Mouse (Mus musculus): ENCODE results near the gene Gm29735. TPM values are rescaled to one million over a fixed set of nuclear protein-coding genes. Genes with fewer than 3 reads are reported as not detected.
A peak's percentile ranks its signal among the peaks of the same experiment; 100 is the strongest.
"Not testable (repeated sequence)": the region's sequence is repeated elsewhere in the genome, so short reads cannot be mapped to it uniquely, and the experiment has no call there.

The Gm29735 gene
- total and polyA plus RNA-seq, 2 experiments from 2014 or later: not detected

GRCm38 (mm10) chr7:142155308-142155707, 1.6 kb downstream of the Gm29735 start:
- DNase-seq (ENCODE audit: low spot score): no peak
- Histone ChIP-seq H3K27me3 (ENCODE audit: control insufficient read depth, insufficient read depth, low read length) (no peaks in the 10 kb centered on the region), H3K4me2 (ENCODE audit: low read depth, low read length) (no peak overlapping the region), H3K9me3 (replicated peaks; ENCODE audit: control insufficient read depth, low read length) (no peaks in the 10 kb centered on the region), H3K4me3 (ENCODE audit: low read depth, low read length) (no peak overlapping the region), H3K4me1 (ENCODE audit: control insufficient read depth, insufficient read depth) (no peaks in the 10 kb centered on the region), H3K9ac (replicated peaks; ENCODE audit: low read depth, low read length) (no peak overlapping the region), H3K27ac (ENCODE audit: low read depth) (no peak overlapping the region), H3K36me3 (replicated peaks; ENCODE audit: control insufficient read depth, insufficient read depth, low read length) (no peaks in the 10 kb centered on the region)
- WGBS: 50% methylated on average over 1 of the region's 1 CpGs
- ATAC-seq (ENCODE audit: insufficient read depth, low read depth): no peak
- no peak for TF ChIP-seq EP300 (IDR thresholded peaks at IDR 0.05; ENCODE audit: low read depth)
- TF ChIP-seq CTCF (IDR thresholded peaks at IDR 0.05; ENCODE audit: low read depth): no peak

GRCm38 (mm10) chr7:142152191-142152590, 4.7 kb downstream of the Gm29735 start:
- DNase-seq (ENCODE audit: low spot score): no peak
- Histone ChIP-seq H3K27ac (ENCODE audit: low read depth) (no peak overlapping the region), H3K4me1 (ENCODE audit: control insufficient read depth, insufficient read depth) (no peaks in the 10 kb centered on the region), H3K4me3 (ENCODE audit: low read depth, low read length) (no peak overlapping the region), H3K4me2 (ENCODE audit: low read depth, low read length) (no peak overlapping the region), H3K27me3 (ENCODE audit: control insufficient read depth, insufficient read depth, low read length) (no peaks in the 10 kb centered on the region), H3K9ac (replicated peaks; ENCODE audit: low read depth, low read length) (no peak overlapping the region), H3K36me3 (replicated peaks; ENCODE audit: control insufficient read depth, insufficient read depth, low read length) (no peaks in the 10 kb centered on the region), H3K9me3 (replicated peaks; ENCODE audit: control insufficient read depth, low read length) (no peaks in the 10 kb centered on the region)
- ATAC-seq (ENCODE audit: insufficient read depth, low read depth): no peak
- WGBS: 72% methylated on average over 4 of the region's 4 CpGs
- no peak for TF ChIP-seq CTCF (IDR thresholded peaks at IDR 0.05; ENCODE audit: low read depth)
- no peak for TF ChIP-seq EP300 (IDR thresholded peaks at IDR 0.05; ENCODE audit: low read depth)

GRCm38 (mm10) chr7:142148633-142149032, 8.3 kb downstream of the Gm29735 start:
- Histone ChIP-seq H3K9ac (replicated peaks; ENCODE audit: low read depth, low read length) (no peak overlapping the region), H3K27me3 (ENCODE audit: control insufficient read depth, insufficient read depth, low read length) (no peaks in the 10 kb centered on the region; the same call in 1 of the 2 replicates), H3K9me3 (replicated peaks; ENCODE audit: control insufficient read depth, low read length) (no peaks in the 10 kb centered on the region), H3K36me3 (replicated peaks; ENCODE audit: control insufficient read depth, insufficient read depth, low read length) (no peaks in the 10 kb centered on the region), H3K4me2 (ENCODE audit: low read depth, low read length) (no peak overlapping the region), H3K4me3 (ENCODE audit: low read depth, low read length) (no peak overlapping the region), H3K4me1 (ENCODE audit: control insufficient read depth, insufficient read depth) (no peaks in the 10 kb centered on the region), H3K27ac (ENCODE audit: low read depth) (no peak overlapping the region)
- DNase-seq (ENCODE audit: low spot score) (no peak), ATAC-seq (ENCODE audit: insufficient read depth, low read depth) (no peak)
- no peak for TF ChIP-seq EP300 (IDR thresholded peaks at IDR 0.05; ENCODE audit: low read depth)
- TF ChIP-seq CTCF (IDR thresholded peaks at IDR 0.05; ENCODE audit: low read depth): no peak

GRCm38 (mm10) chr7:142146033-142146432, 10.9 kb downstream of the Gm29735 start:
- no peaks in the 10 kb centered on the region; the same call in 1 of the 2 replicates for H3K27me3 ChIP-seq (ENCODE audit: control insufficient read depth, insufficient read depth, low read length)
- 0% methylated on average over 1 of the region's 1 CpGs for WGBS
- H3K4me2 ChIP-seq (ENCODE audit: low read depth, low read length): no peak overlapping the region
- no peaks in the 10 kb centered on the region for H3K36me3 ChIP-seq (replicated peaks; ENCODE audit: control insufficient read depth, insufficient read depth, low read length)
- H3K4me1 ChIP-seq (ENCODE audit: control insufficient read depth, insufficient read depth): peaks cover 2% of the 10 kb centered on the region; the same call in 1 of the 2 replicates
- H3K27ac ChIP-seq (ENCODE audit: low read depth): no peak overlapping the region
- H3K4me3 ChIP-seq (ENCODE audit: low read depth, low read length): no peak overlapping the region
- no peaks in the 10 kb centered on the region for H3K9me3 ChIP-seq (replicated peaks; ENCODE audit: control insufficient read depth, low read length)
- no peak overlapping the region for H3K9ac ChIP-seq (replicated peaks; ENCODE audit: low read depth, low read length)
- ATAC-seq (ENCODE audit: insufficient read depth, low read depth) (no peak), DNase-seq (ENCODE audit: low spot score) (peak; percentile 63)
- peak; percentile 57 for TF ChIP-seq CTCF (IDR thresholded peaks at IDR 0.05; ENCODE audit: low read depth)
- no peak for TF ChIP-seq EP300 (IDR thresholded peaks at IDR 0.05; ENCODE audit: low read depth)

- TF ChIP-seq CTCF (IDR thresholded peaks at IDR 0.05; ENCODE audit: low read depth) (no peak), EP300 (IDR thresholded peaks at IDR 0.05; ENCODE audit: low read depth) (no peak)
- DNase-seq (ENCODE audit: low spot score): no peak
- Histone ChIP-seq H3K9me3 (replicated peaks; ENCODE audit: control insufficient read depth, low read length) (no peaks in the 10 kb centered on the region), H3K9ac (replicated peaks; ENCODE audit: low read depth, low read length) (no peak overlapping the region), H3K4me1 (ENCODE audit: control insufficient read depth, insufficient read depth) (peaks cover 7% of the 10 kb centered on the region; the same call in 1 of the 2 replicates), H3K4me2 (ENCODE audit: low read depth, low read length) (no peak overlapping the region), H3K27ac (ENCODE audit: low read depth) (no peak overlapping the region), H3K4me3 (ENCODE audit: low read depth, low read length) (no peak overlapping the region), H3K36me3 (replicated peaks; ENCODE audit: control insufficient read depth, insufficient read depth, low read length) (no peaks in the 10 kb centered on the region), H3K27me3 (ENCODE audit: control insufficient read depth, insufficient read depth, low read length) (no peaks in the 10 kb centered on the region; the same call in 1 of the 2 replicates)
- WGBS: 29% methylated on average over 4 of the region's 4 CpGs
- ATAC-seq (ENCODE audit: insufficient read depth, low read depth): no peak
Observed at GRCm38 (mm10) chr7:142145413-142145940, 11.4 kb downstream of the Gm29735 start.

GRCm38 (mm10) chr7:142144507-142144906, 12.4 kb downstream of the Gm29735 start, which contains the start of gene Gm45337:
Gene Gm45337 (minus strand): TSS chr7:142144607.
- H3K36me3 ChIP-seq (replicated peaks; ENCODE audit: control insufficient read depth, insufficient read depth, low read length): no peaks in the 10 kb centered on the region
- TF ChIP-seq EP300 (IDR thresholded peaks at IDR 0.05; ENCODE audit: low read depth) (no peak), CTCF (IDR thresholded peaks at IDR 0.05; ENCODE audit: low read depth) (no peak)
- H3K9ac ChIP-seq (replicated peaks; ENCODE audit: low read depth, low read length): no peak within 1 kb of the TSS
- peaks cover 7% of the 10 kb centered on the region; the same call in 1 of the 2 replicates for H3K4me1 ChIP-seq (ENCODE audit: control insufficient read depth, insufficient read depth)
- H3K9me3 ChIP-seq (replicated peaks; ENCODE audit: control insufficient read depth, low read length): no peaks in the 10 kb centered on the region
- no peak within 1 kb of the TSS for H3K27ac ChIP-seq (ENCODE audit: low read depth)
- H3K27me3 ChIP-seq (ENCODE audit: control insufficient read depth, insufficient read depth, low read length): no peaks in the 10 kb centered on the region; the same call in 1 of the 2 replicates
- DNase-seq (ENCODE audit: low spot score) (no peak), ATAC-seq (ENCODE audit: insufficient read depth, low read depth) (no peak)
- WGBS: 65% methylated on average over 1 of the region's 1 CpGs
- no peak within 1 kb of the TSS for H3K4me2 ChIP-seq (ENCODE audit: low read depth, low read length)
- H3K4me3 ChIP-seq (ENCODE audit: low read depth, low read length): no peak within 1 kb of the TSS

- not testable (repeated sequence) for ATAC-seq (ENCODE audit: insufficient read depth, low read depth); H3K9ac ChIP-seq (replicated peaks; ENCODE audit: low read depth, low read length); DNase-seq (ENCODE audit: low spot score); H3K27me3 ChIP-seq (ENCODE audit: control insufficient read depth, insufficient read depth, low read length); H3K27ac ChIP-seq (ENCODE audit: low read depth); H3K4me1 ChIP-seq (ENCODE audit: control insufficient read depth, insufficient read depth); H3K36me3 ChIP-seq (replicated peaks; ENCODE audit: control insufficient read depth, insufficient read depth, low read length); H3K4me3 ChIP-seq (ENCODE audit: low read depth, low read length); H3K9me3 ChIP-seq (replicated peaks; ENCODE audit: control insufficient read depth, low read length); H3K4me2 ChIP-seq (ENCODE audit: low read depth, low read length)
- WGBS: 9% methylated on average over 1 of the region's 1 CpGs
Observed at GRCm38 (mm10) chr7:142143506-142144010, 13.4 kb downstream of the Gm29735 start.
